Mouse (Mus musculus) embryonic facial prominence, embryonic 13.5 days (tissue): Measurements from ENCODE around the gene Specc1. TPM values are rescaled to one million over a fixed set of nuclear protein-coding genes. Genes with fewer than 3 reads are reported as not detected.
A peak's percentile ranks its signal among the peaks of the same experiment; 100 is the strongest.

ENCODE experiments used
- ATAC-seq: fragments of 200-750 bp; cut with Nextera tagmentation; 2 replicates; pipeline ENCODE4 v1.8.0; 2017; ENCODE audit warnings: low read depth; ENCODE audit not compliant: insufficient number of reproducible peaks, insufficient read depth, low FRiP score, low TSS enrichment
- H3K27ac ChIP-seq: fragments of 300-500 bp; sonication (generic); 2 replicates; pipeline ENCODE4 v1.5.1; 2015; ENCODE audit warnings: moderate library complexity, mild to moderate bottlenecking, inconsistent platforms
- H3K27me3 ChIP-seq: fragments of 300-500 bp; sonication (generic); 2 replicates; pipeline ENCODE4 v1.6.1; 2015; ENCODE audit warnings: mild to moderate bottlenecking, inconsistent platforms
- H3K36me3 ChIP-seq: fragments of 300-500 bp; sonication (generic); 2 replicates; pipeline ENCODE4 v1.6.1; 2015; ENCODE audit warnings: mild to moderate bottlenecking, inconsistent platforms
- H3K4me1 ChIP-seq: fragments of 300-500 bp; sonication (generic); 2 replicates; pipeline ENCODE4 v1.6.1; 2015; ENCODE audit warnings: inconsistent platforms
- H3K4me2 ChIP-seq: fragments of 300-500 bp; sonication (generic); 2 replicates; pipeline ENCODE4 v1.6.1; 2015; ENCODE audit warnings: moderate library complexity, mild to moderate bottlenecking, inconsistent platforms
- H3K4me3 ChIP-seq: fragments of 300-500 bp; sonication (generic); 2 replicates; pipeline ENCODE4 v1.5.1; 2015; ENCODE audit warnings: mild to moderate bottlenecking, inconsistent platforms
- H3K9ac ChIP-seq: fragments of 300-500 bp; sonication (generic); 2 replicates; pipeline ENCODE4 v1.6.1; 2015; ENCODE audit warnings: mild to moderate bottlenecking, inconsistent platforms
- H3K9me3 ChIP-seq: fragments of 300-500 bp; sonication (generic); 2 replicates; pipeline ENCODE4 v1.6.1; 2016; ENCODE audit warnings: inconsistent platforms
- WGBS: fragments of 180-500 bp; shearing (Covaris S2); methylation state at CpG from one replicate; pipeline ENCODE4 v1.1.7; 2015; ENCODE audit warnings: mixed read lengths; 5-methylcytosine and 5-hydroxymethylcytosine counted together
- polyA plus RNA-seq: library from polyadenylated mRNA; unstranded; fragments of >200 nt; fragmentation: Nextera tagmentation; extraction: Ambion mirVana; gene quantifications from 2 replicates; pipeline ENCODE4 v1.2.1, GENCODE M21; 2015

Gene Specc1
- polyA plus RNA-seq: 14.1 and 14.5 TPM in 2 replicates

- Histone ChIP-seq H3K9ac (peak within 1 kb of the TSS; percentile 70), H3K27ac (no peak within 1 kb of the TSS)
- WGBS: under 1% methylated on average over 58 of the region's 58 CpGs
Observed at GRCm38 (mm10) chr11:61956572-61957295, at the start of gene Specc1. TSS of gene Specc1 (plus strand) at chr11:61956763.

GRCm38 (mm10) chr11:61908315-61908714 lies 48.2 kb upstream of the Specc1 start:
- Histone ChIP-seq H3K4me2 (no peak overlapping the region), H3K4me1 (no peaks in the 10 kb centered on the region), H3K9me3 (no peaks in the 10 kb centered on the region), H3K36me3 (peaks cover 73% of the 10 kb centered on the region), H3K9ac (no peak overlapping the region), H3K4me3 (no peak overlapping the region), H3K27me3 (no peaks in the 10 kb centered on the region), H3K27ac (no peak overlapping the region)
- no peak for ATAC-seq

More at GRCm38 (mm10) chr11:61956572-61957295, at the start of gene Specc1:
- peak within 1 kb of the TSS; percentile 63 for H3K4me3 ChIP-seq
- H3K4me2 ChIP-seq: peak within 1 kb of the TSS; percentile 100
- ATAC-seq: peak; percentile 74; the same call in 1 of the 2 replicates
- no peaks in the 10 kb centered on the region for H3K9me3 ChIP-seq
- peaks cover 30% of the 10 kb centered on the region for H3K27me3 ChIP-seq
- no peaks in the 10 kb centered on the region for H3K4me1 ChIP-seq
- H3K36me3 ChIP-seq: no peaks in the 10 kb centered on the region

- H3K4me1 ChIP-seq: no peaks in the 10 kb centered on the region
- ATAC-seq: no peak
Observed at GRCm38 (mm10) chr11:61919702-61920101, 36.9 kb upstream of the Specc1 start.

GRCm38 (mm10) chr11:61923309-61923708 lies 33.3 kb upstream of the Specc1 start:
- no peak overlapping the region for H3K4me2 ChIP-seq
- 0 out of 2 replicates have a peak, but pooled peaks cover 3% of the 10 kb centered on the region for H3K4me1 ChIP-seq
- no peaks in the 10 kb centered on the region for H3K9me3 ChIP-seq
- no peak overlapping the region for H3K9ac ChIP-seq
- H3K4me3 ChIP-seq: no peak overlapping the region
- ATAC-seq: no peak
- no peak overlapping the region for H3K27ac ChIP-seq
- WGBS: 84% methylated on average over 1 of the region's 1 CpGs
- no peaks in the 10 kb centered on the region for H3K27me3 ChIP-seq
- peaks cover 17% of the 10 kb centered on the region; the same call in 1 of the 2 replicates for H3K36me3 ChIP-seq

More at GRCm38 (mm10) chr11:61919702-61920101, 36.9 kb upstream of the Specc1 start:
- no peak overlapping the region for H3K27ac ChIP-seq
- no peak overlapping the region for H3K4me2 ChIP-seq
- H3K36me3 ChIP-seq: peaks cover 27% of the 10 kb centered on the region
- WGBS: 94% methylated on average over 3 of the region's 3 CpGs
- no peak overlapping the region for H3K4me3 ChIP-seq
- no peaks in the 10 kb centered on the region for H3K9me3 ChIP-seq
- no peaks in the 10 kb centered on the region for H3K27me3 ChIP-seq
- H3K9ac ChIP-seq: no peak overlapping the region

- peak overlapping the region; percentile 94 for H3K9ac ChIP-seq
- ATAC-seq: no peak; the same call in none of the 2 replicates
- no peaks in the 10 kb centered on the region for H3K27me3 ChIP-seq
- WGBS: 1% methylated on average over 47 of the region's 47 CpGs
- no peaks in the 10 kb centered on the region for H3K9me3 ChIP-seq
- H3K4me2 ChIP-seq: peak overlapping the region; percentile 69
- 0 out of 2 replicates have a peak, but pooled peaks cover 3% of the 10 kb centered on the region for H3K36me3 ChIP-seq
- peak overlapping the region; percentile 76 for H3K4me3 ChIP-seq
- H3K4me1 ChIP-seq: peaks cover 16% of the 10 kb centered on the region
- peak overlapping the region; percentile 96 for H3K27ac ChIP-seq
Observed at GRCm38 (mm10) chr11:61929323-61930097, 27.1 kb upstream of the Specc1 start.

GRCm38 (mm10) chr11:61930098-61930517 lies 26.5 kb upstream of the Specc1 start, which contains the start of gene Akap10:
TSS of gene Akap10 (minus strand) at chr11:61930252.
- Histone ChIP-seq H3K36me3 (0 out of 2 replicates have a peak, but pooled peaks cover 3% of the 10 kb centered on the region), H3K4me2 (peak within 1 kb of the TSS; percentile 69), H3K27me3 (no peaks in the 10 kb centered on the region), H3K4me1 (peaks cover 16% of the 10 kb centered on the region), H3K4me3 (peak within 1 kb of the TSS; percentile 76), H3K9me3 (no peaks in the 10 kb centered on the region), H3K27ac (peak within 1 kb of the TSS; percentile 96), H3K9ac (peak within 1 kb of the TSS; percentile 94)
- WGBS: under 1% methylated on average over 40 of the region's 43 CpGs
- ATAC-seq: peak; percentile 93

- Histone ChIP-seq H3K27me3 (no peaks in the 10 kb centered on the region), H3K9me3 (no peaks in the 10 kb centered on the region), H3K9ac (peak overlapping the region; percentile 94), H3K4me1 (peaks cover 16% of the 10 kb centered on the region), H3K27ac (peak overlapping the region; percentile 96), H3K4me3 (peak overlapping the region; percentile 76), H3K4me2 (peak overlapping the region; percentile 69), H3K36me3 (no peaks in the 10 kb centered on the region)
- no peak for ATAC-seq
- WGBS: 18% methylated on average over 11 of the region's 11 CpGs
Observed at GRCm38 (mm10) chr11:61930640-61931586, 25.6 kb upstream of the Specc1 start.

GRCm38 (mm10) chr11:61937761-61938160 lies 18.8 kb upstream of the Specc1 start:
- Histone ChIP-seq H3K9ac (no peak overlapping the region), H3K4me1 (no peaks in the 10 kb centered on the region), H3K36me3 (no peaks in the 10 kb centered on the region), H3K4me3 (no peak overlapping the region), H3K27ac (no peak overlapping the region), H3K27me3 (no peaks in the 10 kb centered on the region), H3K9me3 (no peaks in the 10 kb centered on the region), H3K4me2 (no peak overlapping the region)
- 96% methylated on average over 1 of the region's 1 CpGs for WGBS
- ATAC-seq: no peak

- no peaks in the 10 kb centered on the region for H3K9me3 ChIP-seq
- no peak for ATAC-seq
- no peaks in the 10 kb centered on the region for H3K27me3 ChIP-seq
- H3K36me3 ChIP-seq: no peaks in the 10 kb centered on the region
- no peak overlapping the region for H3K9ac ChIP-seq
- no peak overlapping the region for H3K4me2 ChIP-seq
- no peak overlapping the region for H3K27ac ChIP-seq
- no peaks in the 10 kb centered on the region for H3K4me1 ChIP-seq
- 87% methylated on average over 2 of the region's 2 CpGs for WGBS
- no peak overlapping the region for H3K4me3 ChIP-seq
Observed at GRCm38 (mm10) chr11:61942903-61943302, 13.7 kb upstream of the Specc1 start.

- Histone ChIP-seq H3K9ac (no peak overlapping the region), H3K27me3 (no peaks in the 10 kb centered on the region), H3K27ac (no peak overlapping the region), H3K4me2 (no peak overlapping the region), H3K4me3 (no peak overlapping the region), H3K9me3 (no peaks in the 10 kb centered on the region), H3K4me1 (no peaks in the 10 kb centered on the region), H3K36me3 (no peaks in the 10 kb centered on the region)
- no peak for ATAC-seq
- 78% methylated on average over 9 of the region's 9 CpGs for WGBS
Observed at GRCm38 (mm10) chr11:61944417-61944816, 12.1 kb upstream of the Specc1 start.

- no peak for ATAC-seq
- no peak overlapping the region for H3K4me2 ChIP-seq
- H3K9me3 ChIP-seq: no peaks in the 10 kb centered on the region
- WGBS: 92% methylated on average over 4 of the region's 4 CpGs
- H3K9ac ChIP-seq: no peak overlapping the region
- H3K4me1 ChIP-seq: no peaks in the 10 kb centered on the region
- no peak overlapping the region for H3K27ac ChIP-seq
- no peaks in the 10 kb centered on the region for H3K36me3 ChIP-seq
- no peak overlapping the region for H3K4me3 ChIP-seq
- H3K27me3 ChIP-seq: no peaks in the 10 kb centered on the region
Observed at GRCm38 (mm10) chr11:61946608-61947007, 10.0 kb upstream of the Specc1 start.
